ENCODE assay signal across 10 mouse cellular contexts in the genomic region with DNA sequence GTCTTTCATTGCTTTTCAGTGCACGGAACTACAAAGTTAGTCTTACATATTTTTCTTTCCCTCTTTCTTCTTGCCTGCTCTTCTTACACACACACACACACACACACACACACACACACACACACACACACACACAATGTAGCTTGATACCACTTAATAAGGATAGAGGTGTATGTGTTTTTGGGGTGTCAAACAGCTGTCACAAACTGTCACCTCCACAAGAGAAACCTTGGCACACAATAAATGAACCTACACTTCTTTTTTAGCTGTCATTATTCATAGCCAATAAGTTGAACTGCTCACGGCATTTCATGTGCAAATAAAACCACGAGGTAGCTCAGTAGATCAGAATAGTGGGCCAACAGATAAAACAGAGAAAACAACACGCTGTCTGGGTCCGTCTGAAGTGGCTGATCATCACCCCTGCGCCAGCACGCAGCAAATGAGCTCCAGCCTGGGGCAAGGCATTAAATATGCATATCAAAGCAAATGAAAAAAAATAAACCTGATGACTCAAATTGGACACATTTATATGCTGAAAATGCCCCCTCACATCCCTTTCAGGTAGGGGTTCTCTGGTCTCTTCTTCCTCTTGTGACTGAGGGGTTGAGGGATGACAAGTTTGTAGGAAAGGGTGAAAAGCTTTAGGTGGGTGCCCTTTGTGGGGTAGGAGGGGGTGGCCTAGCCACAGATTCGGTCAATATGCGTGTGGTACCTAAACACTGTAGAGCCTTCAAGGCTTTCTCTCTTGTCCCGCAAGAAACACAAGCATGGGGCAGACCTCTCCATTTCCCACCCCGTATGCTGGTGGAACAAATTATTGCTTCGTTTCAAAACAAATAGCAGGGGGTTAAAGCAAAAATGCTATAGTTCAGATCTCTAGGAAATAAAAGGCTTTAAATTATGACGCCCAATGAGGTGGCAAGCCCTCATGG. TPM values are rescaled to one million over a fixed set of nuclear protein-coding genes. Genes with fewer than 3 reads are reported as not detected.
DNase-seq lines count a peak whose midpoint lies in the region; ATAC-seq and TF ChIP-seq lines count a peak whose summit lies in the region.
"Had no signal": no experiment of that assay in that cellular context is flagged by ENCODE, and none has a peak within 500 bp of the region (broad histone marks: within the 10 kb centered on the region; RNA-seq: fewer than 3 reads in every experiment).

No protein-coding gene starts in this region.

- TF ChIP-seq CTCF in heart, adult 2 months (IDR thresholded peaks at IDR 0.05), result no peak
- TF ChIP-seq CTCF in brain, embryonic 14.5 days (IDR thresholded peaks at IDR 0.05; ENCODE audit: borderline replicate concordance, extremely low read depth, insufficient read depth, insufficient read length), result no peak

- intact Hi-C loops in heart, adult 2 months (cut with DNase I), result no loop called here

- WGBS in heart, adult 2 months, result 65% methylated on average over 13 of the region's 13 CpGs
- WGBS in heart, embryonic 16.5 days, result 52% methylated on average over 13 of the region's 13 CpGs
- 48% methylated on average over 13 of the region's 13 CpGs for WGBS in midbrain, embryonic 12.5 days

- H3K4me3 ChIP-seq in heart, adult 2 months, result no peak overlapping the region
- 0 out of 2 replicates have a peak overlapping the region, but pooled peaks have one; percentile 7 for H3K4me3 ChIP-seq in heart, embryonic 16.5 days (ENCODE audit: low read length)
- peak overlapping the region; percentile 63 for H3K4me3 ChIP-seq in midbrain, embryonic 12.5 days

- ATAC-seq in heart, embryonic 16.5 days (replicated peaks; ENCODE audit: extremely low read depth, insufficient read depth, low FRiP score), result peak; percentile 38; the same call in 1 of the 2 replicates
- ATAC-seq in midbrain, embryonic 12.5 days (ENCODE audit: low FRiP score, low read depth), result peak; percentile 45; the same call in 1 of the 2 replicates

- TF ChIP-seq EP300 in heart, adult 2 months (IDR thresholded peaks at IDR 0.05; ENCODE audit: insufficient read depth, low read depth, low read length), result no peak

- TF ChIP-seq POLR2A in heart, adult 2 months (IDR thresholded peaks at IDR 0.05; ENCODE audit: insufficient read depth, low read depth, low read length), result no peak
- TF ChIP-seq POLR2A in brain, embryonic 14.5 days (IDR thresholded peaks at IDR 0.05; ENCODE audit: borderline replicate concordance, extremely low read depth, insufficient read depth, insufficient read length, poor library complexity, severe bottlenecking), result no peak

- H3K4me1 ChIP-seq in heart, adult 2 months (ENCODE audit: control insufficient read depth, insufficient read depth, low read length), result peaks cover 4% of the 10 kb centered on the region
- H3K4me1 ChIP-seq in heart, embryonic 16.5 days (ENCODE audit: control insufficient read depth, insufficient read depth, low read length), result peaks cover 54% of the 10 kb centered on the region
- H3K4me1 ChIP-seq in midbrain, embryonic 12.5 days, result peaks cover 66% of the 10 kb centered on the region

- H3K9me3 ChIP-seq in heart, embryonic 16.5 days (replicated peaks; ENCODE audit: control insufficient read depth, low read length), result no peaks in the 10 kb centered on the region
- H3K9me3 ChIP-seq in midbrain, embryonic 12.5 days, result no peaks in the 10 kb centered on the region

- no peak overlapping the region for H3K9ac ChIP-seq in heart, adult 2 months (ENCODE audit: low read depth, low read length)
- peak overlapping the region; percentile 48; the same call in 1 of the 2 replicates for H3K9ac ChIP-seq in heart, embryonic 16.5 days (ENCODE audit: low read length)
- H3K9ac ChIP-seq in midbrain, embryonic 12.5 days (replicated peaks), result peak overlapping the region; percentile 13

- peaks cover 20% of the 10 kb centered on the region for H3K36me3 ChIP-seq in heart, adult 2 months (ENCODE audit: control insufficient read depth, insufficient read depth, low read length)
- H3K36me3 ChIP-seq in heart, embryonic 16.5 days (ENCODE audit: control insufficient read depth, insufficient read depth), result 0 out of 2 replicates have a peak, but pooled peaks cover 2% of the 10 kb centered on the region
- H3K36me3 ChIP-seq in midbrain, embryonic 12.5 days, result no peaks in the 10 kb centered on the region

- H3K27me3 ChIP-seq in heart, adult 2 months (ENCODE audit: control insufficient read depth, insufficient read depth, low read length), result no peaks in the 10 kb centered on the region
- no peaks in the 10 kb centered on the region for H3K27me3 ChIP-seq in heart, embryonic 16.5 days (ENCODE audit: control insufficient read depth, insufficient read depth, low read length)
- peaks cover 17% of the 10 kb centered on the region for H3K27me3 ChIP-seq in midbrain, embryonic 12.5 days

- no peak for DNase-seq in heart, adult 2 months
- no peak for DNase-seq in heart, adult 9 months (ENCODE audit: low spot score in 2 of 2)
- peak; percentile 90 for DNase-seq in brain, embryonic 14.5 days (ENCODE audit: low read depth)
- no peak for DNase-seq in testis, postnatal 14 days (ENCODE audit: low spot score)
- DNase-seq in frontal cortex, postnatal 36 days (ENCODE audit: low spot score in 2 of 2), result no peak
- DNase-seq in gastrocnemius, adult 18-20 months (ENCODE audit: low spot score), result no peak
- DNase-seq: layer of hippocampus, adult 9-11 months had no signal

- H3K27ac ChIP-seq in heart, adult 2 months, result peak overlapping the region; percentile 36
- peak overlapping the region; percentile 36 for H3K27ac ChIP-seq in heart, embryonic 16.5 days (ENCODE audit: low read length)
- no peak overlapping the region; the same call in 1 of the 2 replicates for H3K27ac ChIP-seq in midbrain, embryonic 12.5 days (replicated peaks)
- H3K27ac ChIP-seq: macrophage had no signal

- no peaks in the 10 kb centered on the region for H3K79me2 ChIP-seq in heart, adult 2 months (replicated peaks; ENCODE audit: control insufficient read depth, insufficient read depth, low read length)

- peak overlapping the region; percentile 90 for H3K4me2 ChIP-seq in heart, embryonic 16.5 days (ENCODE audit: low read depth, low read length)
- H3K4me2 ChIP-seq in midbrain, embryonic 12.5 days (replicated peaks), result peak overlapping the region; percentile 81

RNA-seq across cellular contexts. Expression of gene Meis2, which starts 9.7 kb away (rescaled TPM):
- 10 to 100 TPM; 24.9 to 30.4 TPM for total RNA-seq in heart, adult 2 months (2021)
- 16.9 and 22.4 TPM in 2 replicates for polyA plus RNA-seq in heart, adult 2 months (2012; rRNA removed)
- 134 and 209 TPM in 2 replicates for polyA plus RNA-seq in brain, embryonic 14.5 days (2012; rRNA removed)
- polyA plus RNA-seq in heart, embryonic 16.5 days (2015; fragmentation: Nextera tagmentation; extraction: Ambion mirVana), result 22.1 and 22.6 TPM in 2 replicates
- polyA plus RNA-seq in midbrain, embryonic 12.5 days (2016; fragmentation: Nextera tagmentation; extraction: Ambion mirVana), result 76.1 and 92.1 TPM in 2 replicates
- 1 to 10 TPM; 1.3 to 1.4 TPM for total RNA-seq in gastrocnemius, adult 18-20 months (2021)
- polyA plus RNA-seq: macrophage had no signal
